Mouse (Mus musculus) embryonic facial prominence, embryonic 10.5 days (tissue): ENCODE data around the gene Gm11032. TPM values are rescaled to one million over a fixed set of nuclear protein-coding genes. Genes with fewer than 3 reads are reported as not detected.

ENCODE experiments used
- DNase-seq: peaks from one replicate; pipeline ENCODE4 v3.0.0-alpha.2; 2017; ENCODE audit warnings: low spot score
- H3K27ac ChIP-seq: fragments of 300-500 bp; sonication (generic); replicated peaks from 2 replicates; pipeline ENCODE4 v1.5.1; 2016; ENCODE audit warnings: mild to moderate bottlenecking
- H3K27me3 ChIP-seq: fragments of 300-500 bp; sonication (generic); replicated peaks from 2 replicates; pipeline ENCODE4 v1.6.1; 2016; ENCODE audit warnings: low read depth, mild to moderate bottlenecking; ENCODE audit not compliant: poor library complexity, severe bottlenecking
- H3K36me3 ChIP-seq: fragments of 300-500 bp; sonication (generic); replicated peaks from 2 replicates; pipeline ENCODE4 v1.6.1; 2016; ENCODE audit warnings: mild to moderate bottlenecking, moderate library complexity
- H3K4me1 ChIP-seq: fragments of 300-500 bp; sonication (generic); 2 replicates; pipeline ENCODE4 v1.6.1; 2016
- H3K4me3 ChIP-seq: fragments of 300-500 bp; sonication (generic); 2 replicates; pipeline ENCODE4 v1.5.1; 2016; ENCODE audit warnings: mild to moderate bottlenecking, moderate library complexity
- H3K9me3 ChIP-seq: fragments of 300-500 bp; sonication (generic); 2 replicates; pipeline ENCODE4 v1.6.1; 2016; ENCODE audit warnings: mild to moderate bottlenecking
- WGBS: fragments of 180-500 bp; shearing (Covaris S2); methylation state at CpG from one replicate; pipeline ENCODE4 v1.1.7; 2016; 5-methylcytosine and 5-hydroxymethylcytosine counted together
- polyA plus RNA-seq: library from polyadenylated mRNA; unstranded; fragments of >200 nt; fragmentation: Nextera tagmentation; extraction: Ambion mirVana; gene quantifications from 2 replicates; pipeline ENCODE4 v1.2.1, GENCODE M21; 2016

The Gm11032 gene
- polyA plus RNA-seq, 1 experiment from 2014 or later, result not detected

GRCm38 (mm10) chr11:4662496-4662878 is 42.6 kb downstream of the Gm11032 start:
- H3K36me3 ChIP-seq, result peaks cover 75% of the 10 kb centered on the region
- H3K4me3 ChIP-seq, result no peak overlapping the region
- H3K27me3 ChIP-seq, result no peaks in the 10 kb centered on the region
- no peak overlapping the region for H3K27ac ChIP-seq
- WGBS, result 93% methylated on average over 11 of the region's 11 CpGs
- H3K9me3 ChIP-seq, result no peaks in the 10 kb centered on the region
- H3K4me1 ChIP-seq, result no peaks in the 10 kb centered on the region
- no peak for DNase-seq

Other genes starting within 250 kb of the Gm11032 start
- gene Hormad2, start 179.0 kb upstream of the Gm11032 start, polyA plus RNA-seq, result 0.15 and 0.68 TPM in 2 replicates
- gene Mtmr3, start 25.2 kb upstream of the Gm11032 start, polyA plus RNA-seq, result 28.2 and 29.2 TPM in 2 replicates
- gene Ascc2, start 17.7 kb downstream of the Gm11032 start, polyA plus RNA-seq, result 42.2 and 43.0 TPM in 2 replicates
- gene Uqcr10, start 84.3 kb downstream of the Gm11032 start, polyA plus RNA-seq, result 661 and 685 TPM in 2 replicates
- gene Zmat5, start 84.6 kb downstream of the Gm11032 start, polyA plus RNA-seq, result 75.4 and 82.4 TPM in 2 replicates
- gene Cabp7, start 126.7 kb downstream of the Gm11032 start, polyA plus RNA-seq, result 0.19 and 0.57 TPM in 2 replicates
- 68.1 and 68.7 TPM in 2 replicates for gene Nf2, start 229.5 kb downstream of the Gm11032 start, polyA plus RNA-seq